Mouse (Mus musculus): ENCODE results near the gene Ralbp1. TPM values are rescaled to one million over a fixed set of nuclear protein-coding genes. Genes with fewer than 3 reads are reported as not detected.
A peak's percentile ranks its signal among the peaks of the same experiment; 100 is the strongest.

Ralbp1 gene
- polyA plus RNA-seq, 2 experiments = 44.2 to 132 TPM

- Histone ChIP-seq H3K27ac (replicated peaks; ENCODE audit: low read depth, low read length) (no peak overlapping the region), H3K4me2 (replicated peaks; ENCODE audit: low read depth, low read length, severe bottlenecking) (no peak overlapping the region), H3K27me3 (ENCODE audit: control insufficient read depth, insufficient read depth, low read length) (no peaks in the 10 kb centered on the region), H3K9ac (ENCODE audit: low read depth, low read length, severe bottlenecking) (no peak overlapping the region), H3K4me3 (replicated peaks; ENCODE audit: low read length) (no peak overlapping the region), H3K4me1 (ENCODE audit: control insufficient read depth, insufficient read depth, low read length) (no peaks in the 10 kb centered on the region), H3K9me3 (ENCODE audit: control insufficient read depth, low read length) (no peaks in the 10 kb centered on the region), H3K36me3 (ENCODE audit: control insufficient read depth, insufficient read depth, low read length) (peaks cover 54% of the 10 kb centered on the region)
- ATAC-seq (ENCODE audit: low FRiP score, low read depth) = no peak
- DNase-seq (ENCODE audit: low spot score) = peak; percentile 28
- no peak for TF ChIP-seq POLR2A (IDR thresholded peaks at IDR 0.05; ENCODE audit: borderline replicate concordance, extremely low read depth, insufficient read depth, insufficient read length)
- WGBS = 74% methylated on average over 11 of the region's 11 CpGs
Observed at GRCm38 (mm10) chr17:65847694-65848449, 37.7 kb downstream of the Ralbp1 start.

GRCm38 (mm10) chr17:65845423-65845822 lies 40.2 kb downstream of the Ralbp1 start:
- H3K4me3 ChIP-seq (replicated peaks; ENCODE audit: low read length) = no peak overlapping the region
- H3K27ac ChIP-seq (replicated peaks; ENCODE audit: low read depth, low read length) = no peak overlapping the region
- DNase-seq (ENCODE audit: low spot score) = no peak
- WGBS = 89% methylated on average over 6 of the region's 6 CpGs
- TF ChIP-seq POLR2A (IDR thresholded peaks at IDR 0.05; ENCODE audit: borderline replicate concordance, extremely low read depth, insufficient read depth, insufficient read length) = no peak
- peaks cover 53% of the 10 kb centered on the region for H3K36me3 ChIP-seq (ENCODE audit: control insufficient read depth, insufficient read depth, low read length)
- no peak overlapping the region for H3K9ac ChIP-seq (ENCODE audit: low read depth, low read length, severe bottlenecking)
- no peaks in the 10 kb centered on the region for H3K9me3 ChIP-seq (ENCODE audit: control insufficient read depth, low read length)
- no peak overlapping the region for H3K4me2 ChIP-seq (replicated peaks; ENCODE audit: low read depth, low read length, severe bottlenecking)
- no peaks in the 10 kb centered on the region for H3K4me1 ChIP-seq (ENCODE audit: control insufficient read depth, insufficient read depth, low read length)
- H3K27me3 ChIP-seq (ENCODE audit: control insufficient read depth, insufficient read depth, low read length) = no peaks in the 10 kb centered on the region
- no peak for ATAC-seq (ENCODE audit: low FRiP score, low read depth)

- WGBS = 86% methylated on average over 10 of the region's 10 CpGs
- DNase-seq (ENCODE audit: low spot score) (no peak), ATAC-seq (ENCODE audit: low FRiP score, low read depth) (no peak)
- no peak overlapping the region for H3K27ac ChIP-seq (replicated peaks; ENCODE audit: low read depth, low read length)
- peaks cover 62% of the 10 kb centered on the region for H3K36me3 ChIP-seq (ENCODE audit: control insufficient read depth, insufficient read depth, low read length)
- H3K27me3 ChIP-seq (ENCODE audit: control insufficient read depth, insufficient read depth, low read length) = no peaks in the 10 kb centered on the region
- no peak overlapping the region for H3K9ac ChIP-seq (ENCODE audit: low read depth, low read length, severe bottlenecking)
- no peaks in the 10 kb centered on the region for H3K4me1 ChIP-seq (ENCODE audit: control insufficient read depth, insufficient read depth, low read length)
- no peaks in the 10 kb centered on the region for H3K9me3 ChIP-seq (ENCODE audit: control insufficient read depth, low read length)
- no peak for TF ChIP-seq POLR2A (IDR thresholded peaks at IDR 0.05; ENCODE audit: borderline replicate concordance, extremely low read depth, insufficient read depth, insufficient read length)
- H3K4me2 ChIP-seq (replicated peaks; ENCODE audit: low read depth, low read length, severe bottlenecking) = no peak overlapping the region
- no peak overlapping the region for H3K4me3 ChIP-seq (replicated peaks; ENCODE audit: low read length)
Observed at GRCm38 (mm10) chr17:65842669-65843381, 42.8 kb downstream of the Ralbp1 start.

GRCm38 (mm10) chr17:65839541-65840256 lies 45.9 kb downstream of the Ralbp1 start:
- H3K27me3 ChIP-seq (ENCODE audit: control insufficient read depth, insufficient read depth, low read length) = no peaks in the 10 kb centered on the region
- DNase-seq (ENCODE audit: low spot score) (no peak), ATAC-seq (ENCODE audit: low FRiP score, low read depth) (no peak)
- no peak overlapping the region for H3K4me3 ChIP-seq (replicated peaks; ENCODE audit: low read length)
- TF ChIP-seq POLR2A (IDR thresholded peaks at IDR 0.05; ENCODE audit: borderline replicate concordance, extremely low read depth, insufficient read depth, insufficient read length) = no peak
- peaks cover 87% of the 10 kb centered on the region for H3K36me3 ChIP-seq (ENCODE audit: control insufficient read depth, insufficient read depth, low read length)
- no peak overlapping the region for H3K27ac ChIP-seq (replicated peaks; ENCODE audit: low read depth, low read length)
- no peak overlapping the region for H3K9ac ChIP-seq (ENCODE audit: low read depth, low read length, severe bottlenecking)
- H3K4me1 ChIP-seq (ENCODE audit: control insufficient read depth, insufficient read depth, low read length) = no peaks in the 10 kb centered on the region
- no peak overlapping the region for H3K4me2 ChIP-seq (replicated peaks; ENCODE audit: low read depth, low read length, severe bottlenecking)
- WGBS = 75% methylated on average over 7 of the region's 7 CpGs
- H3K9me3 ChIP-seq (ENCODE audit: control insufficient read depth, low read length) = no peaks in the 10 kb centered on the region

- Histone ChIP-seq H3K27me3 (ENCODE audit: control insufficient read depth, insufficient read depth, low read length) (no peaks in the 10 kb centered on the region), H3K27ac (replicated peaks; ENCODE audit: low read depth, low read length) (no peak overlapping the region), H3K9me3 (ENCODE audit: control insufficient read depth, low read length) (no peaks in the 10 kb centered on the region), H3K9ac (ENCODE audit: low read depth, low read length, severe bottlenecking) (no peak overlapping the region), H3K4me1 (ENCODE audit: control insufficient read depth, insufficient read depth, low read length) (no peaks in the 10 kb centered on the region), H3K4me3 (replicated peaks; ENCODE audit: low read length) (no peak overlapping the region), H3K36me3 (ENCODE audit: control insufficient read depth, insufficient read depth, low read length) (peaks cover 87% of the 10 kb centered on the region), H3K4me2 (replicated peaks; ENCODE audit: low read depth, low read length, severe bottlenecking) (no peak overlapping the region)
- ATAC-seq (ENCODE audit: low FRiP score, low read depth) = no peak
- no peak for DNase-seq (ENCODE audit: low spot score)
- 93% methylated on average over 3 of the region's 3 CpGs for WGBS
- no peak for TF ChIP-seq POLR2A (IDR thresholded peaks at IDR 0.05; ENCODE audit: borderline replicate concordance, extremely low read depth, insufficient read depth, insufficient read length)
Observed at GRCm38 (mm10) chr17:65836746-65837145, 48.9 kb downstream of the Ralbp1 start.

All from limb, embryonic 14.5 days (tissue).